Mouse (Mus musculus): Measurements from ENCODE around the gene Atxn1. TPM values are rescaled to one million over a fixed set of nuclear protein-coding genes. Genes with fewer than 3 reads are reported as not detected.

Atxn1 gene
- total and polyA plus RNA-seq, 3 experiments = 8.0 to 13.1 (median 9.7) TPM

DNA sequence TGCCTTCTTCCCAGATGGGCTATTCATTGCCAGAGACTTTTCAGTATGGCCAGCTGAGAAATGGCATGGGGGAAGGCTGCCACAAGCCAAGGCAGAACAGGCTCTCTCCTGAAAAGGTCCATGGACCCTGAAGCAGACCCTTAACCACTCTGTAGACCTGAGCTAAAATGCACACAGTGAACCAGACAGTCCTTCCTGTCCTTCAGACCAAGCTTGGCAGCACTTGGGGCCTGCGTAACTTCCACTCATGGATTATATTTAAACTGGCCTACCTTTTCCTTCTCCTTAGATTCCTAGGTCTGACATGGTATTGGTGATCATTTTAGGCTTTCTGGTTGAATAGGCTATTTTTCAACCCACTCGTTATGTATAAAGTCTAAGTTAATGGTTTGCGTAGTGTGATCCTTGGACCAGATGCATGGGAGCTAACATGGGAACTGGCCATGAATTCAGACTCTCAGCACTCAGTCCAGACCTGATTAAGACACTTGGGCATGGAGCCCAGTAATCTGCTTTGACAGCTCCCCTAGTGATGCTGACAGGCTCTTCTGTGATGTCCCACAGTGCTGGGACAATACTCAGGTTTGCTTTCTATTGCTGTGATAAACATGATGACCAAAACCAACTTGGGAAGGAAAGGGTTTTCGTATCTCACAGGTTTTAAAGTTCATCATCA, 341.8 kb downstream of the Atxn1 start:
- H3K27ac ChIP-seq (ENCODE audit: insufficient read depth, low read depth) = peak overlapping the region; percentile 88
- no peak overlapping the region for H3K9ac ChIP-seq (ENCODE audit: insufficient read depth, low read depth)
- H3K79me2 ChIP-seq (replicated peaks; ENCODE audit: control insufficient read depth, extremely low read depth, insufficient read depth, poor library complexity, severe bottlenecking) = no peaks in the 10 kb centered on the region
- dilution Hi-C loops (cut with MboI; ENCODE audit: extremely low pct_ligation_motif_present, extremely low pct_unique_long_range_greater_than_20kb, low sequenced_read_pairs) (no loop called here), in situ Hi-C loops (cut with MboI; ENCODE audit: low pct_ligation_motif_present, low pct_unique_long_range_greater_than_20kb, low sequenced_read_pairs) (no loop called here)
- H3K27me3 ChIP-seq (replicated peaks) = no peaks in the 10 kb centered on the region
- no peak overlapping the region for H3K4me3 ChIP-seq (replicated peaks in 1 of 3; ENCODE audit: low read depth in 2 of 3, low read length in 2 of 3, poor library complexity in 1 of 3)
- H3K4me2 ChIP-seq (ENCODE audit: insufficient read depth, low read depth, poor library complexity, severe bottlenecking) = no peak overlapping the region
- H3K4me1 ChIP-seq (ENCODE audit: control insufficient read depth in 1 of 2, insufficient read depth in 2 of 2) = peaks cover 0 to 9% of the 10 kb centered on the region in 2 experiments; a peak in 1 of 4 replicates
- H3K36me3 ChIP-seq (replicated peaks in 1 of 2; ENCODE audit: control insufficient read depth in 1 of 2, insufficient read depth in 1 of 2, low read length in 1 of 2) = peaks cover 21 to 90% of the 10 kb centered on the region in 2 experiments
- no peak for DNase-seq (ENCODE audit: extremely low read depth)
- TF ChIP-seq GABPA (IDR thresholded peaks at IDR 0.05; ENCODE audit: insufficient replicate concordance, low read depth, low read length) (no peak), USF1 (IDR thresholded peaks at IDR 0.05; ENCODE audit: low read depth, low read length) (no peak), MYC (IDR thresholded peaks at IDR 0.05; ENCODE audit: low read depth, low read length) (no peak), ETS1 (conservative IDR thresholded peaks at IDR 0.05; ENCODE audit: low read depth, low read length) (no peak), TBP (conservative IDR thresholded peaks at IDR 0.05; ENCODE audit: low read depth, low read length) (no peak), KAT2A (IDR thresholded peaks at IDR 0.05; ENCODE audit: insufficient replicate concordance, low read length) (no peak), EP300 (IDR thresholded peaks at IDR 0.05; ENCODE audit: low read length) (no peak), ELF1 (IDR thresholded peaks at IDR 0.05; ENCODE audit: low read depth, low read length) (no peak), POLR2A (IDR thresholded peaks at IDR 0.05; ENCODE audit: low read depth, low read length) (no peak), ZMIZ1 (IDR thresholded peaks at IDR 0.05; ENCODE audit: low read depth, low read length) (no peak), CHD1 (IDR thresholded peaks at IDR 0.05; ENCODE audit: low read depth, low read length) (no peak)
- peaks cover 9% of the 10 kb centered on the region for H3K9me3 ChIP-seq (replicated peaks; ENCODE audit: low read length)

DNA sequence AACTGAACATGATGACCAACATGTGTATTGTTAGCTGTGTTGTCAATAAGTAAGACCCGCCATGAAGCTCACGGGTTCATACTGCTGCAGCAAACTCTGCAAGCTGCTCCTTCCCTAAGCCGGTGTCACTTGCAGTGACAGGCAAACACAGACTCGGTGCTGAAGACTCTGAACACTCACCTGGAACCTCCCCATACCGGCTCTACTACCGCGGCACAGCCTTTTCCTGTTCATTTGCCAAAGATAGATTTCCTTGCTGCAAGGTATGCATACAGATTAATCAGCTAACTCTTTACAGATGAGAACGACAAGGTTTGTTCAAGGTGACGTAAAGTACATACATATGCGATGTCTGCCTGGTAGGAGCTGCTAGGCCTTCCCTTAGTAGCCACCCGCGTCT, 344.1 kb downstream of the Atxn1 start:
- Histone ChIP-seq H3K9ac (ENCODE audit: insufficient read depth, low read depth) (no peak overlapping the region), H3K36me3 (replicated peaks in 1 of 2; ENCODE audit: control insufficient read depth in 1 of 2, insufficient read depth in 1 of 2, low read length in 1 of 2) (peaks cover 24 to 83% of the 10 kb centered on the region in 2 experiments), H3K9me3 (replicated peaks; ENCODE audit: low read length) (peaks cover 9% of the 10 kb centered on the region), H3K4me1 (ENCODE audit: control insufficient read depth in 1 of 2, insufficient read depth in 2 of 2) (peaks cover 9 to 32% of the 10 kb centered on the region in 2 experiments), H3K27ac (ENCODE audit: insufficient read depth, low read depth) (no peak overlapping the region), H3K4me2 (ENCODE audit: insufficient read depth, low read depth, poor library complexity, severe bottlenecking) (no peak overlapping the region), H3K4me3 (replicated peaks in 1 of 3; ENCODE audit: low read depth in 2 of 3, low read length in 2 of 3, poor library complexity in 1 of 3) (no peak overlapping the region), H3K27me3 (replicated peaks) (no peaks in the 10 kb centered on the region), H3K79me2 (replicated peaks; ENCODE audit: control insufficient read depth, extremely low read depth, insufficient read depth, poor library complexity, severe bottlenecking) (no peaks in the 10 kb centered on the region)
- no peak for TF ChIP-seq MYC (IDR thresholded peaks at IDR 0.05; ENCODE audit: low read depth, low read length)
- no peak for TF ChIP-seq KAT2A (IDR thresholded peaks at IDR 0.05; ENCODE audit: insufficient replicate concordance, low read length)
- no peak for TF ChIP-seq ETS1 (conservative IDR thresholded peaks at IDR 0.05; ENCODE audit: low read depth, low read length)
- no peak for TF ChIP-seq MEF2A (IDR thresholded peaks at IDR 0.05; ENCODE audit: borderline replicate concordance, low read depth, low read length)
- no peak for TF ChIP-seq E2F4 (IDR thresholded peaks at IDR 0.05; ENCODE audit: insufficient replicate concordance, low read depth, low read length)
- TF ChIP-seq TCF12 (IDR thresholded peaks at IDR 0.05; ENCODE audit: low read depth, low read length) = no peak
- TF ChIP-seq NELFE (IDR thresholded peaks at IDR 0.05; ENCODE audit: low read depth, low read length) = no peak
- no peak for TF ChIP-seq PAX5 (IDR thresholded peaks at IDR 0.05; ENCODE audit: low read length)
- TF ChIP-seq GABPA (IDR thresholded peaks at IDR 0.05; ENCODE audit: insufficient replicate concordance, low read depth, low read length) = no peak
- TF ChIP-seq JUND (conservative IDR thresholded peaks at IDR 0.05; ENCODE audit: low read depth, low read length) = no peak
- in situ Hi-C loops (cut with MboI; ENCODE audit: low pct_ligation_motif_present, low pct_unique_long_range_greater_than_20kb, low sequenced_read_pairs) = no loop called here
- dilution Hi-C loops (cut with MboI; ENCODE audit: extremely low pct_ligation_motif_present, extremely low pct_unique_long_range_greater_than_20kb, low sequenced_read_pairs) = no loop called here
- DNase-seq (ENCODE audit: extremely low read depth) = no peak
